Mouse (Mus musculus): ENCODE results near the gene 9630041A04Rik. TPM values are rescaled to one million over a fixed set of nuclear protein-coding genes. Genes with fewer than 3 reads are reported as not detected.

Gene 9630041A04Rik
- not detected for total RNA-seq (2021)
- long read RNA-seq, experiment 1: 0 reads
- long read RNA-seq, experiment 2: 0 reads

DNA sequence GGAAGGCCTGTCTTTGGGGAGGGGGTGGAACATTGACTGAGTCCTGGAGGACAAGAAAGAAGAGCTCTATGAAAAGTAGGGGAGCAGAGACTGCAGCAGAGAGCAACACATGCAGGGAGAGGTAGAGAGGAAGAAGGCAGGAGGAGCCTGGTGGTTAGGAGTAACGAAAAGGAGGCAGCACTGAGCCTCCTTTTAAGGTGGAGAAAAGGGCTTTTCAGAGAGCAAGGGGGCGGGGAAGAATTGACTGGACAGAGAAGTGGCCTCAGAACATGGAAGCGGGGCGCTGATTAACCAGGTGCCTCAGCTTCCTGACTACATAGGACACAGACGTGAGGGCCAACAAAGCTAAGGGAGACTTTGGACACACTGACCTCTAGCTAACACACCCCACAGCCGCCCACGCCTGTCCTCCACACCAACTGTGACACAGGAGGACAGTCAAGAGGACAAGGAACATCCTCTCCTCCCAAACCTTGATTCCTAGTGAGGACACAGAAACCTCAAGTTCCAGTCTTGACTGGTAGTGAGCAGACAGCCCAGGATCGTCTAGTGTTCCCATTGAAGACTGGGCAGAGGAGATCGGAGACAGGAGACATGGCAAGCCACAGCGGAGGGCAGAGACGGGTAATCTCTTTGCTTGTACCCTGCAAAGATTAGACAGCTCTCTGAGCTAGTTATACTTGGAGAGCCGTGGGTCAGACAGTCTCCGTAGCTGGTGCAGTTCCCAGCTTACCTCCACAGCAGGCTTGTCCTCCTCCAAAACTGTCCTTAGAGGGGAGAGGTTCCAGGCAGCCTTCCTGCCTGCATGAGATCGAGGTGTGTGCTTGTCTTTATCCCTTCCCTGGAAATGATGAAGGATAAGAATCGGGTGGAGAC is at the start of gene 9630041A04Rik:
Gene 9630041A04Rik (plus strand): TSS at position 246 of the 876 bp plus-strand sequence.
- no peak for DNase-seq
- intact Hi-C loops (cut with DNase I): no loop called here

DNA sequence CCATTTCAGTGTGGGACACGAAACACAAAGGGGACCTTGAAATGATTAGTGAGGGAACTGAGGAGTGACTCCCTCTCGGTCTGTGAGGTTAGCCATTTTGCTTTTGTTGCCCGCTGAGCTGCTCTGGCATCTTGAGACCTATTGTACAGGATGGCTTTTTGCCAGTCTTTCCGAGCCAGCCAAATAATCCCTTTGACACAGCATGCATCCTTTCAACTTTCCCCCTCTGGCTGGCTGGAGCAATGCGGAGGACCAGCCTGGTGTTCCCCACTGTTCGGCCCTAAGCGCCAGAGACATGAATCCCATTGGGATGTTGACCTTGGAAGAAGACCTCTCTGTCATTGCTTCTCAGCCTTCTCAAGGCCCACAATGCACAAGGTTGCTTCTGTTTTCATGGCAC is 37.7 kb upstream of the 9630041A04Rik start:
- intact Hi-C loops (cut with DNase I): no loop called here

DNA sequence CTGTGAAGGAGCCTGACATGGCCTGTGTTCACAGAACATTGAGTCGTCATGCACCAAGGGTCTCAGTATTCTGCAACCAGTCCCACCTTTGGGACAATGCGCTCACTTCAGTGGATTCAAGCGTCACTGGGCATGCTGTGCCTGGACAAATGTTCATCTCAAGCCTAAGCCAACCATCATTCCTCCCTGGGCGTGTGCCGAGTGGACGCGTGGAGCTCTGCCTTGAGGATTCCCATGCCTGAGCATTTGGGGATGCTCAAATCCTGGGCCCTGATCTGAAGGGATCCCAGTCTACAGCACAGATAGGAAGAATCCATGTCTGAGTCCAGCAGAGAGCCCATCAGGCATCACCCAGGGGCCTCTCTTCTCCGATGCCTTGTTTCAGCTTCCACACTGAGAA is 36.0 kb upstream of the 9630041A04Rik start:
- DNase-seq: no peak
- intact Hi-C loops (cut with DNase I): no loop called here

More for the DNA sequence above, 37.7 kb upstream of the 9630041A04Rik start:
- no peak for DNase-seq

DNA sequence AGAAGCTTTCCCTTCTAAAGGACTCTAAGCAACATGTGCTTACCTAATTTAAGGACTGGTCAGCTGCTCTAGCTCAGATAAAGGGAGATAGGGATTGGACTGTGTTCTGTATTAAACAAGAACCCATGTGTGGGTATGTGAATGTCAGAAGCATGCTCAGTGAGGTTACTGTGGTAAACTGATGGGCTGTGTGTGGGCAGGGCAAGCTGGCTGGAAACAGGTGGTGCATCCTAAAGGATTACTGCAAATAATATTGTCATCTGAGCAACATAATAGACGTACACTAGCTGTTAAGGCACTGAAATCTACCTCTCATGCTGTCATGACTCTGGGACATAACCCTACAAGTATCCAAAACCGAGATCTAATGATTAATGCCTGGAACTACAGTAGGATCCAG is 28.0 kb upstream of the 9630041A04Rik start:
- no peak for DNase-seq
- intact Hi-C loops (cut with DNase I): no loop called here

DNA sequence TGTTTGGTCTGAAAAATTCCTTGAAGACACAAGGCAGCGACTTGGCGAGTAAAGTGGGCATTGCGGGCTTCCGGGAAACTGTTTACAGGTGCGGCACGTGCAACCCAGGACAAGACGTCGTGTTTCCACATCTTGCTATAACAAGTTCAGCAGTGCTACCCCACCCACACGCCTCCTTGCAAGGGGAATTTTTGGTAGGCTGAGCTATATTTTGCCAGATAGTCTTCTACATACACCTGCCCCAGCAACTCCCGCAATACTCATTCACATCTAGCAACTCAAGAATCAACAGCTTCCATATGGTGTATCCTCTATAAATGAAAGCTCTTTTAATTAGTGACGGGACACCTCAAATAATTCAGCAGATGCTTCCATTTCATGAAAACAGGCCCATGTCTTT is 20.5 kb upstream of the 9630041A04Rik start:
- intact Hi-C loops (cut with DNase I): no loop called here
- DNase-seq: no peak

DNA sequence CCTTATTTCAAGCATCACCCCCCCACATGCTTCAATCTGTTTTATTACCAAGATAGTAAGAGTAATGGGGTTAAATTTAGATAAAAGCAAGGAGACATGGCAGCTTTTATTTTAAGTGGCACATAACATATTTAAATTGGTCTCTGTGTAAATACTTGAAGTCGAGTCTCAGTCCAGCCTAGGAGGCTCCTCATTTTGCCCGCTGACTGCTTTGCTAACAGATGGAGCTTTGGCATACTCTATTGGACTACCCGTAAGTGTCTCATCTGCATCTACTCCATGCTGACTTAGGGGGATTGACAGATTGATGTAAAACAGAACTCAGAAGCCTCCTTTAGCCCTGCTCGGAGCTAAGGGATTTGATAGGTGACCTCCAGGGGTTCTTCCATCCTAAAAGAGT is 17.7 kb upstream of the 9630041A04Rik start:
- DNase-seq: no peak
- intact Hi-C loops (cut with DNase I): no loop called here

DNA sequence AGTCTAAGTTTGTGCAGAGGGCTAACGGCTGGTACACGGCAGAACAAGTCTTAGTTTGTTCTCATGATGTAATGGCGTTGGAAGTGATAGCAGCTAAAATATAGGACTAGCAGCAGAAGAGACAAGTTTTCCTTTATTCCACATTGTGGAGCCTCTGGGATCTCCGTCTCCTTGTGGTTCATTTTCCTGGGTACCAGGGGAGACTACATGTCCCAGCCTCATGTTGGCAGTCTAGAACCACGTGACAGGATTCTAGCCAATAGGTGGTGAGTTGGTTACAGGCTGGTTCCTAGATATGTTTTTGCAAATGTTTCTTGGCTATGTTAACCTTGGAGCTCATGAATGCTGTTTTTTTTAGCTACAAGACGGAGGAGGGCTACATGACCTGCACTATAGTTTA is 15.9 kb upstream of the 9630041A04Rik start:
- intact Hi-C loops (cut with DNase I): no loop called here
- DNase-seq: no peak

DNA sequence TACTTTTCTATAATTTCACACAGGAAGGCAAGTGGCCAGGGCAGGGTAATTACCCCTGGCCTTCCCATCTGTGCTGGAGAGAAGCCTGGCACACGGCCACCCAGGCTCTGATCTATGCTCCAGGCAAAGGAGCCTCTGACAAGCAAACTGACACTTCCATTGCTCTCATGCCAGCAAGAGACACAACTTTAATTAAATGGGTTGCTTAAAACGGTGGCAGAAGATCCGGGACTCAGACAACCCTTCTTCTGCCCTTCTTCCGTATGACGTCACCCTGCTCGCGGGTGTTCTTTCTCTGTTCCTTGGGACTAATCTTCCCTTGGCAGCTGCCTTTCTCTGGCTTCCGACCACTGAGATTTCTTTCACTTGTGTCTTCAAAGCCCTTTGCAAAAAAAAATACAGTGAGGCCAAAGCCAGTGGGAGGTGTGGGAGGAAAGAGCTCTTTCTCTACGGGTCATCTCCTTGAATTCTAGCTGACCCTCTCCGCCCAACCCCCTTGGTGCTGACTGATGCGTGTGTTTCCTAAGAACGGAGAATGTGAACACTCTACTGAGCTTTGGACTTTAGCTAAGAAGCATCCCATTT is 932 bp downstream of the 9630041A04Rik start:
- intact Hi-C loops (cut with DNase I): no loop called here
- DNase-seq: peak; percentile 31 to 63

DNA sequence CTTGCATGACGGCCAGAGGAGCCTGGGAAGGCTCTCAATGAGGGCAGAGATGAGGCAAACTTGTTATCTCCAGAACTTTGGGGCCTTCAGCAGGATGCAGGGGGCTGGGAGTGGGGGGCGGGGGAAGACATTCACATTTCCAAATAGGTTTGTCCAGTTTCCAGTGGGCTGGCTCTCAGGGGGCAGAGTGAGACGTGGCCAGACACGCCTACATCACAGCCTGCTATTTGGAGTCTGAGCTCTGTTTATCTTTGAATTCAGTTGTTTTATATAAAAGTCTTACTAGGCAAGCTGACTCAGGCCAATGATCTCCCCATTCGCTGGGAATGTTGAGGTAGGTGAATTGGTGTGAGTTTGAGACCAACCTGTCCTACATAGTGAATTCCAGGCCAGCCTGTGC is 1.5 kb downstream of the 9630041A04Rik start:
- no peak for DNase-seq
- intact Hi-C loops (cut with DNase I): no loop called here

DNA sequence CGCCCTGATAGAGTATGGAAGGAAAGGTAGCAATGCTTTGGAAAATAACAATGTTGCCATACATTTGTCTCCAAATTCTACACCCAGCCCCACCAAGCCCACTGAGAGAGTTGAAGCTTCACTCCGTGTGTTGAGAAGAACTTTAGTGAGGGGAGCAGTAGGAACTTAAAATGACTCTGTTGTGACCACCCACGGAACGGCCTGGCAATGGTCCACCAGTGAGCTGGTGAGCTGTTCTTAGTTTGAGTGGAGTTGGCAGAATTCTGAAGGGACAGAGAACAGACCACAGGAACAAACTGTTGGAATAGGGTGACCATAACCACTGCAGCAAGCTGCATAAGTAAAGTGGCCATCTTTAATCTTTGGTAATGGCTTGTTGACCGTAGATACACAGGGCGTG is 7.0 kb downstream of the 9630041A04Rik start:
- no peak for DNase-seq
- intact Hi-C loops (cut with DNase I): no loop called here

DNA sequence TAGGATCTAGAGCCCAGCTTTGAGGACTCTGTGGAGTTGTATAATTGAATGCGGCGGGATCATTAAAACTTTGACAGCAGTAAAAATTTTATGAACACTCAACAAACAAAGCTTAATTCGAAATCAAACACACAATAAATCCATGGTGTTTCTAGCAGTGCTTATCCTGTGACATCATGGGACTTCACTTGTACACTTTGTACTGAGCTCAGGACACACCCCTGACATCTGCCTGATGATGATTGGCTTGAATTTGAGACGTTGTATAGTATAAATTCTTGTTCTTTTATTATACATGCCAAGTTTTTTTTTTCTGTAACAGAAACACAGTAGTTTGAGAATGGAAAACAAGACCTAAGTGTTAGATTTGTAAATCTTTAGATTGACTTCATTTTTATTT is 8.4 kb downstream of the 9630041A04Rik start:
- intact Hi-C loops (cut with DNase I): no loop called here
- DNase-seq: no peak

DNA sequence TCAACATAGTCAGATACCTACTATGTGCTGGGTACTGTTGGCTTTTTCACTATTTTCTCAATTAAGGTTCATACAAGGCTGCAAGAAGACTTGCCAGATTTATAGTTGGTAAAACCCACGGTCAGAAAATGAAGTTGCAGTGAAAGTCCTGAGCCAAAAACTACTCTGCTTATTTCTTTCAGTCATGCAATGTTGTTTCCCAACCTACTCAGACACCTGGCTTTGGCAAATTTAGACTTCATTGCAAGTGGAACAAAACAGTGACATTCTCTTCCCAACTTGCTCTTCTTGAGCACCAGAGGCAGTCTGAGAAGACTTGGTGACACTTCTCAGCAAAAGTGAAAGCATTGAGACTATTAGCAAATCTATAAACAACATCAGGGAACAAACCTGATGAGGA is 13.7 kb downstream of the 9630041A04Rik start:
- intact Hi-C loops (cut with DNase I): no loop called here
- no peak for DNase-seq

DNA sequence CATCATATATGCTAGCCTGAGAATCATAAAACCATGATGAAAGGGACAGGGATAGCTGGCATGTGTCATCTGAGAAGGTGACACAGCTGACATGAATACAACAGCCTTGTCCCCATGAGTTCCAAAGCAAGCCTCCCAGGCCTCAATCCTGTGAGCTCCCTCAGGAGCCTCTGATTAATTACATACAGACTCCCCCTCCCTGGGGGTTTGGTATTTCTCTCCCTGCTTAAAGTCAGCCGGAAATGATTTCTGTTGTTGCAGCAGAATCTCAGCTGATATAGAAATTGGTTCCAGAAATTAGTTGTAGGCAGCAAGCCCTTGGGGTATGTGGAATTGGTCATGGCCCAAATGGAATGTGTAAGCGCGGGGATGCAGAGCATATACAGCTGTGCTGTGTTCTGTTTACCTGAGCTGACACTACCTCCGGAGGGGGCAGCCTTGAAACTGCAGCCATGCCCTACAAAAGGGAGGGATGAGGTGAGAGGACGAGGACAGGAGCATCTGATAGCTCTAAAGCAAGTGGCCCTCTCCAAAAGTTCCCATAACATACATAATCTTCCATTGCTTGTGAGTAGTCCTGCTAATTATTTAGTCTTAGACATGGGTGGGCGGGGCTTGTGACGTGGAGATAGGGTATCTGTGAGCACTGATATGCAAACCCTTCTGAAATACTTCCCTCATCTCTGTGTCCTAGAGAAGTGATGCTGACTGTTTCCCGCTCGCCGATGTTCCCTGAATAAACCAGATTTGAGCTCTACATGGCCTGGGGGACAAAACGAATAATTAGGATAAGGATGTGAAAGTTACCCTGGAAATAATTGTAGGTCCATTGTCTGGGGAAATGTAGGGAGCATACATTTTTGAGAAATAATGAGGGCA is 15.7 kb downstream of the 9630041A04Rik start:
- intact Hi-C loops (cut with DNase I): no loop called here
- no peak for DNase-seq

DNA sequence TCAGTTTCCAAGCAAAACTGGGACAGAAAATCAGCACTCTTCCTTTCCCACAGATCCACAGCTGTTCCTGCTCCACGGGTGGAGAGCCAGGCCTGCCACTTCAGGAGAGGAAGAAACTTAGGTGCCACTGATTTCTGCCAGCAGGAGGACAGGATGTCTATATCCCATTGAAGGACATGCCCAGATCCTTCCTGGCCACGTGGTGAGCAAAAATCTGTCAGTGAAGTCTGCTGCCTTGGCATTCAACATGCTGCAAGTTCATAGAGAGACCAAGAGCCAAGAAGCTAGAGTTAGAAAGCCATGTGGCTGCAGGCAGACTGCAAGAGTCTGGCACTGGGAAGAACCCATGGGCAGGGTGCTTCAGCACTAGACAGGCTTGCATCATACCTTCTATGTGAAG is 21.7 kb downstream of the 9630041A04Rik start:
- DNase-seq: no peak
- intact Hi-C loops (cut with DNase I): no loop called here

DNA sequence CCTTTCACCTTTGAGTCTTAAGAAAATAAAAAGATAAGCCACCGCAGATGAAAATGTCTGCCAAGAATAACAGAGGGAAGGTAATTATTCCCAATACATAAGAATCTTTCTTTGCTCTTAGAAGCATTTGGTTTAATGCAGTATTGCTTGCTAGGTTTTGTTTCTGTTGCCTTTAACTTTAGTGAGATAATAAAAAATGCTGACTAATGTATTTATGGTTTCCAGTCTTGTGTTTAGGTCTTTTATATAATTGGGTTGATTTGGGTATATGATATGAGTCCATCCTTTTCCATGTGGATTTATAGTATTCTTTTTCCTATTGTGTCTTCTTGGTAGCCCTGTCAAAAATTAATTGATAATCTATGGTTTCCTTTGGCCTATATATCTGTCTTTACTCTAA is 36.2 kb downstream of the 9630041A04Rik start:
- no peak for DNase-seq
- intact Hi-C loops (cut with DNase I): no loop called here

DNA sequence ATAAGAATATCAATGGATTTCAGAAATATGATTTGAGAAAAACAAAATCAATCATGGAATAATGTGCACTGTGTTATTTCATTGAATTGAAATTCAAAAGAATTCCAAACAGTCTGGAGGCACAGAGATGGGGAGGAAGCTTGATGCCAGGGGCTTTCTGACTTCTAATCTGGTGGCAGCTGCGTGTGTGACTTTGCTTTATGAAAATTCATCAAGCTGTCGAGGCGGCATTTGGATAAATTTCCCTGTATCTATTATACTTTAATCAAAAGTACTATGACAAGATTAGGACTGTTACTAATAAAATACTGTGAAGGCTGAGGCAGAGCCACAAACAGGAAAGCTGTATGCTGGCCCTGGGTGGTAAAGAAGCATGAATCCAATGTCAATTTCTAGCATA is 41.8 kb downstream of the 9630041A04Rik start:
- DNase-seq: no peak
- intact Hi-C loops (cut with DNase I): no loop called here

DNA sequence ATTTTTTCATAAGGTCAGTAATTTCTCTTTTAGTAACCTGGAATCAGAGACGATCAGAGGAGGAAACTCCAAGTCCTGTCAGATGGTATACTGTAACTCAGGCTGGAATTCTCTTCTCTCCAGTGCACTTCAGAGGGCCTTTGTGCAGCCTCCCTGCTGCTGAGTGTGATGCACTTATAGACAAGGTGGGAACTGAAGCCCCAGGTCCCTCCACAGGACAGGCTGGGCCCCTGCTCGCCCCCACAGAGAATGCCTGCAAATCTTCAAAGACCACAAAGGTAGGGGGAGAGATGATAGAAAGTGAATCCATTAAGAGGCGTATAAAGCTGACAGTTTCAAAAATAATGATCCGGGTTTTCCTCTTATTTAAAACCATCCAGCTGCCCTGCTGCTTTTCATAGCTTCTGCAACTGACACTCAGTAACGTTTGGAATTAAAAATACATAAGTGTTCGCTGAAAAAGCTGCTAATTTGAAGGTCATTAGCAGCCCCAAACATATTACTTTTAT is 46.2 kb downstream of the 9630041A04Rik start:
- DNase-seq: no peak
- intact Hi-C loops (cut with DNase I): no loop called here

DNA sequence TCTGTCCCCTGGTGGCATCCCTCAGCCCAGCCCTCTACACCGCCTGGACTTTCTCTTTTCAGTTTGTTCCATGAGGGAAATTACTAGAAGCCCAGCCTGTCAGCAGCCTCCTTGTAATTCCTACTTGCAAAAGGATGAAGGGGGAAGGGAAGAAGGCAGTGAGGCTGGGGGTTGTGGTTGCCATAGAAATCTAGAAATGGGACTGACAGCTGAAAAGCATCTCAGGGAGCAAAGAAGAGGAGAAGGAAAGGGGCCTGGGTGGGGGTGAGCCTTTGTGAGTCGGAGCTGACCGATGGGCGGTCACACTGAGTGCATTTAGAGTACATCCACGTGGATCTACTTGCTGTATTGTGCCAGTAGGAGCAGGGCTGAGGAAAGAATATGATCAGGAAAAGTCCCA is 47.2 kb downstream of the 9630041A04Rik start:
- no peak for DNase-seq
- intact Hi-C loops (cut with DNase I): no loop called here

DNA sequence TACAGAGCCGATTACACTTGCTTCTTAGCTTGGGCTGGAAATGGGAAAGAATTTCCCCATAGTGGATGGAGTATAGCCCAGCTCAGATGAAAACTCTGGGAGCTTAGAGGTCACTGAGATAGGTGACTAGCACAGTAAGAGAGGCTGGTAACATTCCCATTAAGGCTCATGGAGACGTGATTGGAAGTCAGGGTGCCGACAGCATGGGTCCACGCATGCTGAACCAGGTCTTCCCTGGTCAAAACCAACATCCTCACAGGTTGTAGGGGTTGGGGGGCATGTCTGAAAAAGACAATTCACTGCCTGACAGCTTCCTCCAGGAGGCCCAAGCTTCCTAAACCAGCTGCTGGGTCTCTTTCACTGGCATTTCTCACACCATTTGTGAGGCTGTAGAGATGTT is 47.9 kb downstream of the 9630041A04Rik start:
- DNase-seq: no peak
- intact Hi-C loops (cut with DNase I): no loop called here

DNA sequence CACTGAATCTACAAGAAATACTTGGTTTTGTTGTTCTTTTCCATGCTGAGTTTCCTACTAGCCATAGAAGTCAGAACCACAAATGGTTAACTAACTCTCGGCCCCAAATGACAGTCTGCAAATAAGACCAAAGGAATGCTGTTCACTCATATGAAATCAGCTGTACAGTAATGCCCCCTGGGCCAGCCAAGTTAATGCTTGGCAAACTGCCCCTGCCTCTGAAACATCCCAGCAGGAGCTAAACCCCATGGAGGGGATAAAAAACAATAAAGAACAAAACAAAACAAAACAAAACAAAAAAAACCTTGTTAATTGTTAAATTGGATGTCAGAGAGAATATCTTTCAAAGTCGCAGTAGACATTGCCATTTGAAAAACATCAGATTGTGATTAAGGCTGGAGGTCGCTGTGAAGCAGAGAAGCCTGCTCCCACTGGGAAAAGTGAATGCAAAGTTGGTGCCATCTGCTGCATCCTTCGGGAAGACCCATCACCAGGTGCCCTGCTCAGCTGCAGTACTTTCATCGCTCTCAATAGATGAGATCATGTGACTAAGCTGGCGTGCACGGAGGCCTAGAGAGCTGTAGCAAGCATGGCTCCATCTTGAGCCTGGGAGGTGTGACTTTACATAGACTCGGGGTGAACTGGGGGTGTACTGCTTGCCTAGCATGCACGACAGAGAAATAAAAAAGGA is 49.7 kb downstream of the 9630041A04Rik start:
- no peak for DNase-seq
- intact Hi-C loops (cut with DNase I): no loop called here
